Mouse (Mus musculus) left cerebral cortex, adult 9 months (tissue): ENCODE measurements around the gene Trib2.

Experiments
- DNase-seq, 2 experiments: peaks; one replicate each; pipeline ENCODE4 v3.0.0; 2022; ENCODE audit warnings: low spot score in 2 of 2

Trib2 gene

GRCm38 (mm10) chr12:15816740-15817178, at the start of gene Trib2:
TSS of gene Trib2 (minus strand) at chr12:15816922.
- peak; percentile 81 to 92 for DNase-seq

DNA sequence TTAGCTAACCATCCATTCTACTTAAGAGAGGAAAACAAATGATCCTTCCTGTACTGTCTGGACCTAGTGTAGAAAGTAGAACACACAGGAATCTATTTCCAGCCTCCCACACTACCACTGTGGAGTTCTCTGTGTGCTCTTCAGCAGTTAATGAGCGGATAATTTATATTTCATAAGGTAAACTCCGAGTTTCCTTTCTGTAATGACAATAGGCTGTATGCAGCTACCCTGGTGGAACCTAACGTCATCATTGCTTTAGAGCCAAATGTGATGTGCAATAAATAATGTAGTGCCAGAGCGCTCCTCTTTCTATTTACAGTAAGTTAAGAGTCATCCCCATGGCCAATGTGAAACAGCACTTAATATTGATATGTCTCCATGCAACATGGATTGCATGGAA, 41.3 kb upstream of the Trib2 start:
- DNase-seq: no peak

- DNase-seq: no peak
Observed at GRCm38 (mm10) chr12:15855891-15856290, 39.2 kb upstream of the Trib2 start.

GRCm38 (mm10) chr12:15852781-15853180, 36.1 kb upstream of the Trib2 start:
- peak; percentile 43 to 64 for DNase-seq

GRCm38 (mm10) chr12:15852031-15852430, 35.3 kb upstream of the Trib2 start:
- no peak for DNase-seq

DNA sequence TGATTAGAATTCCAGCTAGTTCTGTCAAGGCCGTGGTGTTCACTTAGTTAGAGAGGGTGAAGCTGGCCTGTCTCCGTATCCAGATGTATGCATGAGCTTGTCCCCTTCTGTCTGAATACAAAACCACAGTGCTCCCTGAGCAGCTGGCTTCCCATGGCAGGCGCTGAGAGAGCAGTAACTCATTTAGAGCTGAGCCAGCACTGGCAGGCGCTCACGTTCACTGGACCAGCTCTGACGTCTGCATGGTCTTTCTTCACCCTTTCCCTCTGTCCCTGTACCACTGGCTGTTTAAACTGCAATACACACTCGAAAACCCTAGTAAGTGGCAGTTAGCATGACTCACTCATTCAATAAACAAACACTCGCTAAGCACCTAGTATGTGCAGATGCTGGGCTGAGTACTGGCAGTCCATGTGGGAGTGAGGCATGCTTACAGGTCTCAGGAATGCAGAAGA, 33.7 kb upstream of the Trib2 start:
- no peak for DNase-seq

GRCm38 (mm10) chr12:15849861-15850294, 33.2 kb upstream of the Trib2 start:
- no peak for DNase-seq

DNA sequence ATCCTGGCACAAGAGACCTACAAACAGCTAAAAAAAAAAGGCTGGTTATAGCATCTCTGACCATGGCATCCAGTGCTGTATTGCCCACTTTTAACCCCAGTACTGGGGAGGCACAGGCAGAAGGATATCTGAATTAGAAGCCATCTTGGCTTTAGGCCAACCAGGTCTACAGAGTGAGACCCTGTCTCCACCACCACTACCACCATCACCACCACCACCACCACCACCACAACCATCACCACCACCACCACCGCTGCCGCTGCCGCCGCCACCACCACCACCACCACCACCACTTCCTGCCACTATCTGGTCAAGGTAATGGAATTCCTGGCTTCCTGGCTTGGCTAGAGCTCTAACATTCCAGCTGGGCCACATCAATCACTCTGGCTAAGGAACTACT, 31.7 kb upstream of the Trib2 start:
- no peak for DNase-seq

DNA sequence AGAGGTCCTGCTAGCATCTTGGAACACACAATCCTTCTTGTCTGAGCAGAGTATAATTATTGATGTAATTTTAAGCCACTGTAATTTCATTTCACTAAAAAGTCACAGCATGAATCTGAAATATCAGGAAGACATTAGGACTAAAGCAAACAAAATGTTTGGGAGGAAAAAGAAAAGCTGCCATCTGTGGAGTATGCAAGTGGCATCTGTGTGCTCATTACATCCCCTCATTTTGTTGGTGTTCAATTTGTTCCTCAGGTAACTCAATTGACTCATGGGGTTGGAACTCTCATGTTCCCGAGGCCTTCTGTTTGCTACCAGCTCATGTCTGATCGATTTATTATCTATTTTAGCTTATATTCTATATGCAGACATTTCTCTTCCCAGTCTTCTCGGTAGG, 28.0 kb upstream of the Trib2 start:
- DNase-seq: no peak

DNA sequence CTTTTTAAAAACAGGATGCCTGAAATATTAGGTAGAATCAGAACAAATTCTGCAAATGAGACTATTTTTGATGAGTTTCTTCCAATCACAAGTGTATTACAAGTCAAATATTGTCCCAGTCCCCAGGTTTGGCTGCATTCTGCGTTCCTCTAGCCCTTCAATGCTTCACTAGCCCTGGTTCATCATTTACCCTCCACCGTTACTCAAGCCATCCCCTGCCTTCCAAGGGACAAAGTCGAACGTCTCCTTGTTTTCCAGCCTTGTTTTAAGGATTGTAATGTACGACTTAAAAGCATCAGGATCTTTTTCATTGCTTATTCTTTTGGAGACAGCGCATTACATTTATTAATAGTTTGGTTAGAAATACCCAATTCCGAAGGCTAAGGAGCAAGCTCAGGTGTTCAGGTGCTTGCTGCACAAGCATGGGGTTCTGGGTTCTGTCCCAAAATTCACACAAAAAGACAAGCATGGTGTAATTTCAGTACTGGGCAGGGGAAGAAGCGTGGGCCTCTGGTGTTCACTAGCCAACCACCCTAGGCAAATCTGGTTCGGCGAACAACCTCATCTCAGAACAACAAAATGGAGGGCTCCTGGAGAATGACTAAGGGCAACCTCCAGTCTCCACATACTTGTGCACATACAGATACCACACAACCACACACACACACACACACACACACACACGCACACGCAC, 24.3 kb upstream of the Trib2 start:
- no peak for DNase-seq

DNA sequence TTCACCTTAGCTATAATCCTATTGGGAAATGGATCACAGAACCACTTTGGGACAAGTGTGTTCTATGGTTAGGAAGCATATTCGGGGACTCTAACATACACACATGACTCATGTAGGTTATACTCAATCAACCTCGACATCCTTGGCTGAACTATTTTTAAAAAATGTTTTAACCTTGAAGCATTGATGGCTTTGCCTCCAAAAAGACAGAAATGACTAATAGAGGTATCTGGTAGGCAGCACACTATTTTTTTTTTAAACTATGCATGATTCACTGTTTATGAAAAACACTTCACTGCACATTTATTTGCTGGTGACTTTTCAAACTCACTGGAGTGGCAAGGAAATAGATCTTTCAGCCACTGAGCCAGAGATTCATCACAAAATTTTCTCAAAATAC, 21.5 kb upstream of the Trib2 start:
- DNase-seq: no peak

GRCm38 (mm10) chr12:15837566-15837965, 20.8 kb upstream of the Trib2 start:
- DNase-seq: no peak

DNA sequence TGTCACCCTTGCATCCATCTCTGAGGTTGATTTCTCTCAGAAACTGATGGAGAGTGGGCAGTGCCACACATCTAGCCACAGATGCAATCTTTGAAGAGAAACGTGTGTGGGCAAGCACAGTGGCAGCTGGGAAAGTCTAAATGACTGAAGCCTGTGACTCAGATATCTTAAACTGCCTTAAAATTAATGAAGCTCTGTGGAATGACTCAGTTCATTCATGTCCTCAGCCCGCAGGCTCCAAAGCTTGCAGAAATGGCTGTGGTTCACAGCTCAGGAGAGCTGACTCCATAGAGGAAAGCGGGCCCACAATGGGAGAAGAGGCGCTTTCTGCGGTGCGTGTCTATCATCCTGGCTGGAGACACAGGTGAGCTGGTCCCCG, 15.9 kb upstream of the Trib2 start:
- peak in 1 of 2 experiments; percentile 73 for DNase-seq

DNA sequence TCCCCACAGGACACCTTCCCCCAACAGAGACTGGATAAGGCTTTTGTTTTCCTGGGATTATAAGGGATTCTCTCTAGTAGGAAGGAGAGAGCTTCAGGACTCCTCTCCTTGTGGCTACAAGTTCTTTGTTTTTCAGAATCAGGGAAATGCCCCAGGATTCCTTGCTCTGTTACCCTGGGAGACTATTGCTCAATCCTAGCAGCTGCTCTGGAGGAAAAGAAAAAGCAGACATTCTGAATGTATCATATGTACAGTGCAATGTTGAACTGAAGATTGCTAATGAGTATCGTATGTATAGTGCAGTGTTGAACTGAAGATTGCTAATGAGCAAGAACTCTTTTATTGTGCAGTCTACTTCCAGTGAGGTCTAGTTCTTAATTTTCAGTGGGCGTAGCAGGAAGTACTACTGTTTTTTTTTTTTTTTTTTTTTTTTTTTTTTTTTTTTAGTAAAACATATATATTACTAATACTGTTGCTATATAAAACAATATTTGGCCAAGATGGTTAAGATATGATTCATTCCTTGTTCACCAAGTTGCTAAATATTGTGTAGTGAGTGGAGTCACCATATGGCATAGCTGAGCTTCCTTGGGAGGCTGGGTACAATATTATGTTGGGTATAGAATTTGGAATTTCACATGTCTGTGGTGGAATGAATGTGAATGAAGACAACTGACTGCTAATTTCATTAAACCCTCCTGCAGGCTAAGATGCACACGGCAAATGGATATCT, 15.4 kb upstream of the Trib2 start:
- DNase-seq: no peak

- DNase-seq: no peak
Observed at GRCm38 (mm10) chr12:15830750-15831149, 14.0 kb upstream of the Trib2 start.

GRCm38 (mm10) chr12:15828815-15829398, 12.2 kb upstream of the Trib2 start:
- DNase-seq: no peak

- no peak for DNase-seq
Observed at GRCm38 (mm10) chr12:15821019-15821418, 4.3 kb upstream of the Trib2 start.

- DNase-seq: no peak
Observed at GRCm38 (mm10) chr12:15817365-15817764, 643 bp upstream of the Trib2 start.

GRCm38 (mm10) chr12:15816254-15816605, 492 bp downstream of the Trib2 start:
- no peak for DNase-seq

DNA sequence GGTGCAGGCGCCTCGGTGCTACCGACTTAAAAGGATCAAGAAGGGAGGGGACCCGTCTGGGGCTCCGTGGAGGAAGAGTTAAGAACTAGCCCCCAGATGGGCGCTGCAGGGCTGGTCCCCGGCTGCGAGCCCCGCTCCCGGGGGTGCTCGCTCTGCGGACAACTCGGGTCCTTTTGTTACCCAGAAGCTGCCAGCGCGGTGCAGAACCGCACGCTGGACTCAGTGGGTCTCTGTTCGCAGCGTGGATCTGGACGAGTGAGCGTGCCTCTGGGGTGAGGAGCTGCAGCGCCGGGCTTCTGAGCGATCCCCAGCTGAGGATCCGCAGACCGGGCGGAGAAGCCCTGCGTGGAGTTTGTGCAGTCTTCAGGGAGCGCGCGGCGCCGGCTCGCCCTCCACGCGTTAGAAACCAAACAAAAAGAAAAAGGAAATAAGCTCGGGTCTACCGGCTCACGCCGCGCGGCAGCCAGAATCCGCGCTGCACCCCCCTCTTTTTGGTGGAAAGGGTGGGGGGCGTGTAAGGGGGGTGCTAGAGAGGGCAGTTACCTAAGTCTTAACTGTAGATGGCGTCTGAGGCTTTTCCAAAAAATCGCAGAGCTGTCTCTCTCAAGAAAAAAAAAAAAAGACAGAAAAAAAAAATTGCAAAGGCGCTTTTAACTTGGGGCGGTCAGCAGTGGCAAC, 1.0 kb downstream of the Trib2 start:
- DNase-seq: peak in 1 of 2 experiments; percentile 65

- DNase-seq: peak in 1 of 2 experiments; percentile 38
Observed at GRCm38 (mm10) chr12:15815170-15815575, 1.5 kb downstream of the Trib2 start.
